ENCODE assay signal across 8 mouse cellular contexts in genomic region chr5:31221304-31221945, GRCm38 (mm10). TPM values are rescaled to one million over a fixed set of nuclear protein-coding genes. Genes with fewer than 3 reads are reported as not detected.
DNase-seq lines count a peak whose midpoint lies in the region; ATAC-seq and TF ChIP-seq lines count a peak whose summit lies in the region.

No protein-coding gene starts in this region.

- H3K27ac ChIP-seq in layer of hippocampus, adult 2 months: peak overlapping the region; percentile 90
- H3K27ac ChIP-seq in embryonic facial prominence, embryonic 13.5 days: peak overlapping the region; percentile 94
- H3K27ac ChIP-seq in intestine, embryonic 14.5 days (ENCODE audit: low read depth): peak overlapping the region; percentile 94
- H3K27ac ChIP-seq in liver, embryonic 16.5 days (ENCODE audit: low read length): peak overlapping the region; percentile 90

- H3K9ac ChIP-seq in embryonic facial prominence, embryonic 13.5 days: peak overlapping the region; percentile 93
- peak overlapping the region; percentile 93 for H3K9ac ChIP-seq in intestine, embryonic 14.5 days (ENCODE audit: low read length)
- H3K9ac ChIP-seq in liver, embryonic 16.5 days (ENCODE audit: low read depth, low read length): peak overlapping the region; percentile 85

- WGBS in embryonic facial prominence, embryonic 13.5 days: 9% methylated on average over 11 of the region's 11 CpGs
- 15% methylated on average over 11 of the region's 11 CpGs for WGBS in intestine, embryonic 14.5 days
- WGBS in liver, embryonic 16.5 days (ENCODE audit: insufficient replicate concordance): 16% methylated on average over 11 of the region's 11 CpGs

- no peak for ATAC-seq in Patski
- ATAC-seq in embryonic facial prominence, embryonic 13.5 days (ENCODE audit: insufficient number of reproducible peaks, insufficient read depth, low FRiP score, low TSS enrichment, low read depth): no peak
- ATAC-seq in intestine, embryonic 14.5 days (replicated peaks; ENCODE audit: low FRiP score, low TSS enrichment, low read depth): 0 out of 2 replicates have a peak, but pooled peaks have one; percentile 3
- no peak for ATAC-seq in liver, embryonic 16.5 days (ENCODE audit: low read depth)

- no peak for DNase-seq in layer of hippocampus, adult 2 months (ENCODE audit: low spot score in 2 of 2)
- DNase-seq in layer of hippocampus, adult 9-10 months (ENCODE audit: low spot score): no peak
- DNase-seq in Patski (ENCODE audit: low read depth, low spot score): no peak
- no peak for DNase-seq in intestine, embryonic 14.5 days (ENCODE audit: low spot score)
- peak; percentile 12 for DNase-seq in right cerebral cortex, postnatal 25 days
- DNase-seq in spleen, adult 12 weeks (ENCODE audit: low spot score): no peak

- peak overlapping the region; percentile 98 for H3K4me3 ChIP-seq in layer of hippocampus, adult 2 months
- peak overlapping the region; percentile 99 for H3K4me3 ChIP-seq in embryonic facial prominence, embryonic 13.5 days
- peak overlapping the region; percentile 98 for H3K4me3 ChIP-seq in intestine, embryonic 14.5 days (ENCODE audit: low read depth, low read length)
- H3K4me3 ChIP-seq in liver, embryonic 16.5 days (ENCODE audit: low read depth, low read length): peak overlapping the region; percentile 100

- H3K36me3 ChIP-seq in embryonic facial prominence, embryonic 13.5 days: no peaks in the 10 kb centered on the region
- no peaks in the 10 kb centered on the region for H3K36me3 ChIP-seq in intestine, embryonic 14.5 days (ENCODE audit: control insufficient read depth, insufficient read depth, low read length)
- no peaks in the 10 kb centered on the region; the same call in 1 of the 2 replicates for H3K36me3 ChIP-seq in liver, embryonic 16.5 days (ENCODE audit: control insufficient read depth, insufficient read depth)

- H3K9me3 ChIP-seq in embryonic facial prominence, embryonic 13.5 days: no peaks in the 10 kb centered on the region
- H3K9me3 ChIP-seq in intestine, embryonic 14.5 days (ENCODE audit: control insufficient read depth, low read length): no peaks in the 10 kb centered on the region
- no peaks in the 10 kb centered on the region for H3K9me3 ChIP-seq in liver, embryonic 16.5 days (replicated peaks; ENCODE audit: control insufficient read depth, low read length)

- in situ Hi-C loops in Patski (cut with MboI; ENCODE audit: low pct_unique_long_range_greater_than_20kb): no loop called here

- CTCF ChIA-PET in Patski (lab: Charles Lee): interaction anchor here (0.6 to 1.3 kb wide), 5 partner anchors 17 to 107 kb away, joined by 3 to 4 read pairs (median 3); no protein-coding TSS in a partner anchor

- peaks cover 16% of the 10 kb centered on the region for H3K4me1 ChIP-seq in embryonic facial prominence, embryonic 13.5 days
- peaks cover 6% of the 10 kb centered on the region; the same call in 1 of the 2 replicates for H3K4me1 ChIP-seq in intestine, embryonic 14.5 days (replicated peaks; ENCODE audit: control insufficient read depth, insufficient read depth, low read length)
- H3K4me1 ChIP-seq in liver, embryonic 16.5 days (ENCODE audit: control insufficient read depth, low read depth, low read length): peaks cover 25% of the 10 kb centered on the region

- peak; percentile 66 for TF ChIP-seq CTCF in layer of hippocampus, adult 2 months (conservative IDR thresholded peaks at IDR 0.05)
- peak; percentile 73 for TF ChIP-seq CTCF in Patski (IDR thresholded peaks at IDR 0.05)

- POLR2A ChIA-PET in Patski (lab: Charles Lee): interaction anchor here (0.7 to 1.6 kb wide), 4 partner anchors 17 to 29 kb away, joined by 3 to 6 read pairs (median 6); partner anchors contain the start of genes Eif2b4, Gm9970, Nrbp1 and Snx17

- H3K4me2 ChIP-seq in embryonic facial prominence, embryonic 13.5 days: peak overlapping the region; percentile 81
- peak overlapping the region; percentile 85 for H3K4me2 ChIP-seq in intestine, embryonic 14.5 days (ENCODE audit: low read length)
- H3K4me2 ChIP-seq in liver, embryonic 16.5 days (ENCODE audit: low read depth, low read length): peak overlapping the region; percentile 88

- no peaks in the 10 kb centered on the region for H3K27me3 ChIP-seq in Patski
- no peaks in the 10 kb centered on the region for H3K27me3 ChIP-seq in embryonic facial prominence, embryonic 13.5 days
- no peaks in the 10 kb centered on the region for H3K27me3 ChIP-seq in intestine, embryonic 14.5 days (replicated peaks; ENCODE audit: control insufficient read depth, insufficient read depth, low read length)
- no peaks in the 10 kb centered on the region for H3K27me3 ChIP-seq in liver, embryonic 16.5 days (ENCODE audit: control insufficient read depth, insufficient read depth, low read depth, low read length)

RNA-seq across cellular contexts. Expression of gene Ppm1g, which starts 0.9 kb away (rescaled TPM):
- 10 to 100 TPM; 71.3 to 74.8 TPM for total RNA-seq in layer of hippocampus, adult 2 months (2021)
- 194 TPM for polyA plus RNA-seq in Patski (2021)
- 130 and 139 TPM in 2 replicates for polyA plus RNA-seq in embryonic facial prominence, embryonic 13.5 days (2015; fragmentation: Nextera tagmentation; extraction: Ambion mirVana)
- 139 and 145 TPM in 2 replicates for polyA plus RNA-seq in intestine, embryonic 14.5 days (2014; fragmentation: Nextera tagmentation; extraction: Ambion mirVana)
- polyA plus RNA-seq in liver, embryonic 16.5 days (2015; fragmentation: Nextera tagmentation; extraction: Ambion mirVana): 90.8 and 97.8 TPM in 2 replicates

RNA-seq across cellular contexts. Expression of gene Nrbp1, which starts 19.2 kb away (rescaled TPM):
- 10 to 100 TPM; 81.2 to 89.4 TPM for total RNA-seq in layer of hippocampus, adult 2 months (2021)
- polyA plus RNA-seq in Patski (2021): 133 TPM
- polyA plus RNA-seq in embryonic facial prominence, embryonic 13.5 days (2015; fragmentation: Nextera tagmentation; extraction: Ambion mirVana): 159 and 161 TPM in 2 replicates
- 138 and 158 TPM in 2 replicates for polyA plus RNA-seq in intestine, embryonic 14.5 days (2014; fragmentation: Nextera tagmentation; extraction: Ambion mirVana)
- polyA plus RNA-seq in liver, embryonic 16.5 days (2015; fragmentation: Nextera tagmentation; extraction: Ambion mirVana): 44.4 and 44.9 TPM in 2 replicates

RNA-seq across cellular contexts. Expression of gene Zfp513, which starts 19.3 kb away (rescaled TPM):
- 10 to 100 TPM; 29.3 to 29.5 TPM for total RNA-seq in layer of hippocampus, adult 2 months (2021)
- 44.0 TPM for polyA plus RNA-seq in Patski (2021)
- polyA plus RNA-seq in embryonic facial prominence, embryonic 13.5 days (2015; fragmentation: Nextera tagmentation; extraction: Ambion mirVana): 11.2 and 14.8 TPM in 2 replicates
- 5.1 and 5.2 TPM in 2 replicates for polyA plus RNA-seq in intestine, embryonic 14.5 days (2014; fragmentation: Nextera tagmentation; extraction: Ambion mirVana)
- polyA plus RNA-seq in liver, embryonic 16.5 days (2015; fragmentation: Nextera tagmentation; extraction: Ambion mirVana): 1.8 and 2.6 TPM in 2 replicates

RNA-seq across cellular contexts. Expression of gene Gm9970, which starts 19.6 kb away (rescaled TPM):
- under 1 TPM in 1 of 2 experiments, not detected in 1; 0.74 TPM for total RNA-seq in layer of hippocampus, adult 2 months (2021)
- polyA plus RNA-seq in Patski (2021): 0.73 TPM
- polyA plus RNA-seq in embryonic facial prominence, embryonic 13.5 days (2015; fragmentation: Nextera tagmentation; extraction: Ambion mirVana): 0.54 TPM in 1 of 2 replicates, not detected in the other
- polyA plus RNA-seq in intestine, embryonic 14.5 days (2014; fragmentation: Nextera tagmentation; extraction: Ambion mirVana): 0.48 and 0.60 TPM in 2 replicates
- polyA plus RNA-seq in liver, embryonic 16.5 days (2015; fragmentation: Nextera tagmentation; extraction: Ambion mirVana): not detected in 2 replicates

RNA-seq across cellular contexts. Expression of gene Eif2b4, which starts 28.2 kb away (rescaled TPM):
- total RNA-seq in layer of hippocampus, adult 2 months (2021): 10 to 100 TPM; 39.6 to 54.0 TPM
- polyA plus RNA-seq in Patski (2021): 78.1 TPM
- polyA plus RNA-seq in embryonic facial prominence, embryonic 13.5 days (2015; fragmentation: Nextera tagmentation; extraction: Ambion mirVana): 61.8 and 71.2 TPM in 2 replicates
- polyA plus RNA-seq in intestine, embryonic 14.5 days (2014; fragmentation: Nextera tagmentation; extraction: Ambion mirVana): 63.6 and 65.0 TPM in 2 replicates
- polyA plus RNA-seq in liver, embryonic 16.5 days (2015; fragmentation: Nextera tagmentation; extraction: Ambion mirVana): 38.5 and 42.2 TPM in 2 replicates
